Mouse (Mus musculus) MEL (cell line): ENCODE measurements around the gene Rps9. TPM values are rescaled to one million over a fixed set of nuclear protein-coding genes. Genes with fewer than 3 reads are reported as not detected.
A peak's percentile ranks its signal among the peaks of the same experiment; 100 is the strongest.
"Not testable (repeated sequence)": the region's sequence is repeated elsewhere in the genome, so short reads cannot be mapped to it uniquely, and the experiment has no call there.

Experiments used
- DNase-seq: peaks from one replicate; pipeline ENCODE4 v3.0.0; 2011; ENCODE audit warnings: low read depth, low spot score
- H3K27ac ChIP-seq: 2 replicates; pipeline ENCODE4 v1.5.1; 2012; ENCODE audit warnings: low read depth, mild to moderate bottlenecking, control low read depth, low read length, moderate library complexity; ENCODE audit not compliant: control insufficient read depth
- H3K27me3 ChIP-seq, 2 experiments: fragments of 150-350 bp in 1 of 2; sonication (generic) in 1 of 2; 2 replicates each; pipeline ENCODE4 v1.6.1; 2012; ENCODE audit warnings: low read length in 2 of 2, mild to moderate bottlenecking in 2 of 2, improper control_type of control experiment in 1 of 2, moderate library complexity in 1 of 2; ENCODE audit not compliant: insufficient read depth in 2 of 2, control insufficient read depth in 1 of 2
- H3K36me3 ChIP-seq, 2 experiments: 2 replicates each; pipeline ENCODE4 v1.6.1; 2012 to 2014; ENCODE audit warnings: low read length in 2 of 2, improper control_type of control experiment in 1 of 2, inconsistent platforms in 1 of 2, mild to moderate bottlenecking in 1 of 2; ENCODE audit not compliant: insufficient read depth in 2 of 2, control insufficient read depth in 1 of 2
- H3K4me1 ChIP-seq, 2 experiments: fragments of 150-350 bp in 1 of 2; sonication (generic) in 1 of 2; 2 replicates each; pipeline ENCODE4 v1.6.1; 2012; ENCODE audit warnings: low read length in 2 of 2, improper control_type of control experiment in 1 of 2, mild to moderate bottlenecking in 1 of 2; ENCODE audit not compliant: insufficient read depth in 2 of 2, control insufficient read depth in 1 of 2
- H3K4me3 ChIP-seq, 2 experiments: fragments of 150-350 bp in 1 of 2; sonication (generic) in 1 of 2; 2 replicates each; pipeline ENCODE4 v1.5.1; 2012; ENCODE audit warnings: low read depth in 2 of 2, low read length in 2 of 2, mild to moderate bottlenecking in 2 of 2, moderate library complexity in 2 of 2, control low read depth in 1 of 2, improper control_type of control experiment in 1 of 2; ENCODE audit not compliant: control insufficient read depth in 1 of 2, insufficient read depth in 1 of 2
- H3K79me2 ChIP-seq: 2 replicates; pipeline ENCODE4 v1.6.1; 2012; ENCODE audit warnings: mild to moderate bottlenecking, low read length, moderate library complexity; ENCODE audit not compliant: control insufficient read depth, poor library complexity, insufficient read depth
- H3K9ac ChIP-seq: 2 replicates; pipeline ENCODE4 v1.6.1; 2012; ENCODE audit warnings: low read depth, mild to moderate bottlenecking, control low read depth, low read length, moderate library complexity; ENCODE audit not compliant: control insufficient read depth, poor library complexity, severe bottlenecking
- H3K9me3 ChIP-seq: fragments of 150-350 bp; sonication (generic); replicated peaks from 2 replicates; pipeline ENCODE4 v1.6.1; 2012; ENCODE audit warnings: mild to moderate bottlenecking, low read length, improper control_type of control experiment, moderate library complexity; ENCODE audit not compliant: insufficient read depth
- BHLHE40 ChIP-seq: IDR thresholded peaks from 2 replicates; pipeline ENCODE4 v1.6.1; 2012; ENCODE audit warnings: low read depth, mild to moderate bottlenecking, inconsistent platforms, low read length, improper control_type of control experiment, borderline replicate concordance
- CHD1 ChIP-seq: IDR thresholded peaks from 2 replicates; pipeline ENCODE4 v1.6.1; 2012; ENCODE audit warnings: low read depth, mild to moderate bottlenecking, inconsistent platforms, low read length, improper control_type of control experiment
- CHD2 ChIP-seq: IDR thresholded peaks from 2 replicates; pipeline ENCODE4 v1.6.1; 2011; ENCODE audit warnings: low read length, improper control_type of control experiment
- E2F4 ChIP-seq: IDR thresholded peaks from 2 replicates; pipeline ENCODE4 v1.6.1; 2011; ENCODE audit warnings: low read depth, low read length, improper control_type of control experiment, borderline replicate concordance
- EP300 ChIP-seq, 2 experiments: IDR thresholded peaks; 2 replicates each; pipeline ENCODE4 v1.6.1; 2011; ENCODE audit warnings: improper control_type of control experiment in 2 of 2, low read length in 2 of 2, low read depth in 1 of 2, mild to moderate bottlenecking in 1 of 2
- ETS1 ChIP-seq: IDR thresholded peaks from 2 replicates; pipeline ENCODE4 v1.6.1; 2012; ENCODE audit warnings: low read depth, mild to moderate bottlenecking, inconsistent platforms, low read length, improper control_type of control experiment, moderate library complexity
- KAT2A ChIP-seq: conservative IDR thresholded peaks from 2 replicates; pipeline ENCODE4 v1.6.1; 2012; ENCODE audit warnings: low read depth, low read length, improper control_type of control experiment, inconsistent platforms
- MAX ChIP-seq: IDR thresholded peaks from 2 replicates; pipeline ENCODE4 v1.6.1; 2011; ENCODE audit warnings: low read length, improper control_type of control experiment
- MYC ChIP-seq: IDR thresholded peaks from 2 replicates; pipeline ENCODE4 v1.6.1; 2011; ENCODE audit warnings: low read depth, mild to moderate bottlenecking, low read length, improper control_type of control experiment, moderate library complexity
- POLR2A ChIP-seq, 2 experiments: IDR thresholded peaks; 2 replicates each; pipeline ENCODE4 v1.6.1; 2011 to 2012; ENCODE audit warnings: low read length in 2 of 2, mild to moderate bottlenecking in 2 of 2, control low read depth in 1 of 2, improper control_type of control experiment in 1 of 2, low read depth in 1 of 2, moderate library complexity in 1 of 2; ENCODE audit not compliant: control insufficient read depth in 1 of 2, insufficient read depth in 1 of 2, poor library complexity in 1 of 2
- SMC3 ChIP-seq: IDR thresholded peaks from 2 replicates; pipeline ENCODE4 v1.6.1; 2011; ENCODE audit warnings: low read depth, low read length, improper control_type of control experiment
- TCF12 ChIP-seq: IDR thresholded peaks from 2 replicates; pipeline ENCODE4 v1.6.1; 2014; ENCODE audit warnings: low read depth, mild to moderate bottlenecking, inconsistent platforms, low read length, improper control_type of control experiment, moderate library complexity
- USF1 ChIP-seq: IDR thresholded peaks from 2 replicates; pipeline ENCODE4 v1.6.1; 2014; ENCODE audit warnings: low read depth, mild to moderate bottlenecking, inconsistent platforms, low read length, improper control_type of control experiment, moderate library complexity
- polyA plus RNA-seq, 2 experiments: library from polyadenylated mRNA; stranded (reverse) in 1 of 2; unstranded in 1 of 2; fragments of >175 nt in 1 of 2; fragments of >200 nt in 1 of 2; gene quantifications; 2 replicates each; pipeline versions ENCODE4 v1.2.1 to v1.2.4; 2012; ENCODE audit warnings: low replicate concordance in 2 of 2, low read depth in 1 of 2; ENCODE audit not compliant: insufficient read length in 2 of 2, insufficient read depth in 1 of 2, missing spikeins in 1 of 2
- total RNA-seq: library from RNA; depleted of rRNA; stranded (reverse); fragments of 300-350 nt; gene quantifications from 2 replicates; pipeline ENCODE4 v1.2.3, GENCODE M21; 2012

Rps9 gene
- total and polyA plus RNA-seq, 3 experiments: 2,284 to 2,921 TPM; not detected in 1

DNA sequence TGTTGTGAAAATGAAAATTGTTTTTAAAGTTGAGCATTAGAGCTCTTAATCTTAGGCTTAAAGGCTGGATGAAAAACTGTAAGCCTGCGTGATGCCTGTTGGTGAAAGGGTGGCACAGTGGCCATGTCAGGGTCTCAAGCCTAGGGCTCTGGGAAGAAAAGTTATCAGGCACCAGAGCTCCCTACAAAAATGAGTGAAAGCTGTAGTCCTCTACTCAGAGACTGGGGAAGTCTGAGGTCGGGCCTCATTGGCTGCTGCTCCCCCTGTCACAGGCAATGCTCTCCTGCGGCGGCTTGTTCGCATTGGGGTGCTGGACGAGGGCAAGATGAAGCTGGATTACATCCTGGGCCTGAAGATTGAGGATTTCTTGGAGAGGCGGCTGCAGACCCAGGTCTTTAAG lies 1.7 kb downstream of the Rps9 start:
- not testable (repeated sequence) for H3K4me1 ChIP-seq, H3K9me3 ChIP-seq, H3K27me3 ChIP-seq
- Histone ChIP-seq H3K79me2 (peaks cover 28% of the 10 kb centered on the region), H3K4me3 (peak overlapping the region; percentile 73 to 99), H3K9ac (peak overlapping the region; percentile 99), H3K36me3 (peaks cover 6 to 18% of the 10 kb centered on the region in 2 experiments), H3K27ac (peak overlapping the region; percentile 98)
- DNase-seq: peak; percentile 38

DNA sequence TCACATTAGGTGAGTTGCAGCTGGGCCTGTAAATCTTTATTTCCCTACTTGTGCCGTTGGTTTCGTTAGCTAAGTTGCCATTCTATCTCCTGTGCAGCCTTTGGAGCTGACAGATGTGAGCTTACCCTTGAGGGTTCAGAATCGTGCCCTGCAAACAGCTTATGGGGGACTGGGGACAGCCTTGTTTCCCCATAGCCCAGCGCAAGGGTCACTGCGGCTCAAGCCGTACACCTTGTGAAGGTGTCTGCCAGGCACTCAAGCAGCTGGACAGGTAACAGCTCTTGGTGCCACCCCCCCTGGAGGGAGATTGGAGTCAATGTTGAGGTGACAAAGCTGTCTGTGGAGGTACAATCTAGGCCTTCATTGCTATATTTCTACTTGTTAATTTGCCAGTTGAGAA lies 2.1 kb downstream of the Rps9 start:
- H3K9ac ChIP-seq: peak overlapping the region; percentile 99
- H3K27ac ChIP-seq: peak overlapping the region; percentile 98
- DNase-seq: peak; percentile 43
- peak in 1 of 2 experiments; percentile 22; a peak in 1 of 4 replicates for TF ChIP-seq POLR2A (IDR thresholded peaks at IDR 0.05; ENCODE audit: control insufficient read depth in 1 of 2, insufficient read depth in 1 of 2, low read depth in 1 of 2, low read length in 2 of 2, poor library complexity in 1 of 2)
- TF ChIP-seq BHLHE40: no peak
- H3K4me3 ChIP-seq: peak overlapping the region; percentile 49 to 99
- H3K79me2 ChIP-seq: peaks cover 28% of the 10 kb centered on the region
- peaks cover 0 to 8% of the 10 kb centered on the region in 2 experiments; a peak in 1 of 4 replicates for H3K4me1 ChIP-seq
- peaks cover 6 to 18% of the 10 kb centered on the region in 2 experiments for H3K36me3 ChIP-seq
- no peaks in the 10 kb centered on the region for H3K9me3 ChIP-seq
- H3K27me3 ChIP-seq: no peaks in the 10 kb centered on the region

DNA sequence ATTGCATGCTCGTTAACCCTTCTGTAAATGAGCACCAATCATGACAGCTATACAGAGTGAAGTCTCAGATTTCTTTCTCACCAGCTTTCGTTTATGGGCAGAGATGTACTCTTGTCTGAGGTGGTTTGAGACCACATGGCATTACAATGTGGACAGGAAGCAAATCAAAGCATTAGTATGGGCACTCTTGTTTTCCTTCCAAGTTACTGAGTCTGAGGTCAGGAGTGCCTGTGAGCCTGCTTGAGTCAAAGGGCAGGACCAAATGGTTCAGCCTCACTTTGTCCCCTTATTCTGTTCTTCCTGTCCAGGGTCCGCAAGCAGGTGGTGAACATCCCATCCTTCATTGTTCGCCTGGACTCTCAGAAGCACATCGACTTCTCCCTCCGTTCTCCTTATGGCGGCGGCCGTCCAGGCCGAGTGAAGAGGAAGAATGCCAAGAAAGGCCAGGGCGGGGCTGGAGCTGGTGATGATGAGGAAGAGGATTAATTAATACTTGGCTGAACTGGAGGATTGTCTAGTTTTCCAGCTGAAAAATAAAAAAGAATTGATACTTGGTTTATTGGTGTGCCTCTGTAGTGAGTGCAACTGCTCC lies 2.6 kb downstream of the Rps9 start:
- peak overlapping the region; percentile 99 for H3K9ac ChIP-seq
- peaks cover 6 to 18% of the 10 kb centered on the region in 2 experiments for H3K36me3 ChIP-seq
- peaks cover 28% of the 10 kb centered on the region for H3K79me2 ChIP-seq
- H3K4me1 ChIP-seq: peaks cover 0 to 8% of the 10 kb centered on the region in 2 experiments; a peak in 1 of 4 replicates
- peak; percentile 55 for DNase-seq
- no peaks in the 10 kb centered on the region for H3K27me3 ChIP-seq
- TF ChIP-seq MAX: peak; percentile 54; the same call in 1 of the 2 replicates
- no peak for TF ChIP-seq CHD2
- TF ChIP-seq EP300 (IDR thresholded peaks at IDR 0.05; ENCODE audit: low read depth in 1 of 2, low read length in 2 of 2): no peak
- TF ChIP-seq CHD1: peak; percentile 68; the same call in 1 of the 2 replicates
- TF ChIP-seq TCF12: no peak
- peak; percentile 18; the same call in 1 of the 2 replicates for TF ChIP-seq SMC3
- no peak for TF ChIP-seq USF1
- TF ChIP-seq MYC: peak; percentile 55
- no peak for TF ChIP-seq ETS1
- TF ChIP-seq KAT2A: 0 out of 2 replicates have a peak, but pooled peaks have one; percentile 15
- TF ChIP-seq E2F4: no peak
- peak overlapping the region; percentile 98 for H3K27ac ChIP-seq
- no peaks in the 10 kb centered on the region for H3K9me3 ChIP-seq
- H3K4me3 ChIP-seq: peak overlapping the region; percentile 49 to 99
